Mouse (Mus musculus) ES-Bruce4 (cell line): ENCODE measurements around the gene Crnn. TPM values are rescaled to one million over a fixed set of nuclear protein-coding genes. Genes with fewer than 3 reads are reported as not detected.

Source experiments
- H3K27ac ChIP-seq: 2 replicates; pipeline ENCODE4 v1.5.1; 2012; ENCODE audit warnings: low read length, inconsistent platforms; ENCODE audit not compliant: insufficient read depth
- H3K27me3 ChIP-seq: 2 replicates; pipeline ENCODE4 v1.6.1; 2012; ENCODE audit warnings: mild to moderate bottlenecking, low read length, inconsistent platforms; ENCODE audit not compliant: control insufficient read depth, poor library complexity, insufficient read depth, severe bottlenecking
- H3K36me3 ChIP-seq: 2 replicates; pipeline ENCODE4 v1.6.1; 2012; ENCODE audit warnings: inconsistent platforms, mild to moderate bottlenecking, low read length, moderate library complexity; ENCODE audit not compliant: control insufficient read depth, poor library complexity, insufficient read depth, severe bottlenecking
- H3K4me1 ChIP-seq: one replicate; pipeline ENCODE4 v1.8.1; 2011; ENCODE audit warnings: low read length; ENCODE audit not compliant: control insufficient read depth, insufficient read depth
- H3K4me3 ChIP-seq: 2 replicates; pipeline ENCODE4 v1.5.1; 2011; ENCODE audit warnings: low read depth, mild to moderate bottlenecking, low read length
- H3K9ac ChIP-seq: 2 replicates; pipeline ENCODE4 v1.6.1; 2012; ENCODE audit warnings: low read depth, mild to moderate bottlenecking, inconsistent platforms; ENCODE audit not compliant: poor library complexity, severe bottlenecking
- H3K9me3 ChIP-seq: replicated peaks from 2 replicates; pipeline ENCODE4 v1.6.1; 2012; ENCODE audit warnings: mild to moderate bottlenecking, low read length, inconsistent platforms; ENCODE audit not compliant: control insufficient read depth, poor library complexity, insufficient read depth, severe bottlenecking
- CTCF ChIP-seq: IDR thresholded peaks from one replicate; pipeline ENCODE4 v1.8.1; 2011; ENCODE audit warnings: low read depth, low read length
- EP300 ChIP-seq: IDR thresholded peaks from 2 replicates; pipeline ENCODE4 v1.6.1; 2011; ENCODE audit warnings: low read depth, low read length; ENCODE audit not compliant: insufficient read depth
- POLR2A ChIP-seq: IDR thresholded peaks from one replicate; pipeline ENCODE4 v1.8.1; 2011; ENCODE audit warnings: low read length; ENCODE audit not compliant: insufficient read depth
- polyA plus RNA-seq: library from polyadenylated mRNA; stranded (reverse); fragments of >200 nt; gene quantifications from 2 replicates; pipeline ENCODE4 v1.2.4, GENCODE M21; 2011; ENCODE audit warnings: low read depth; ENCODE audit not compliant: missing spikeins, insufficient read depth, insufficient read length

Gene Crnn
- polyA plus RNA-seq, 1 experiment = not detected

GRCm38 (mm10) chr3:93129076-93129475 lies 15.5 kb upstream of the Crnn start:
- TF ChIP-seq POLR2A (no peak), CTCF (no peak), EP300 (no peak)
- Histone ChIP-seq H3K4me3 (no peak overlapping the region), H3K4me1 (no peaks in the 10 kb centered on the region), H3K9ac (no peak overlapping the region), H3K9me3 (no peaks in the 10 kb centered on the region), H3K27me3 (no peaks in the 10 kb centered on the region), H3K27ac (no peak overlapping the region), H3K36me3 (no peaks in the 10 kb centered on the region)

- Histone ChIP-seq H3K27me3 (no peaks in the 10 kb centered on the region), H3K36me3 (no peaks in the 10 kb centered on the region), H3K9ac (no peak overlapping the region), H3K27ac (no peak overlapping the region), H3K4me3 (no peak overlapping the region), H3K4me1 (no peaks in the 10 kb centered on the region), H3K9me3 (no peaks in the 10 kb centered on the region)
- TF ChIP-seq CTCF (peak; percentile 88), POLR2A (no peak)
These were observed 14.1 kb upstream of the Crnn start for GRCm38 (mm10) chr3:93130460-93130859.

- Histone ChIP-seq H3K4me3 (no peak overlapping the region), H3K27ac (no peak overlapping the region), H3K9ac (no peak overlapping the region), H3K9me3 (no peaks in the 10 kb centered on the region; the same call in 1 of the 2 replicates), H3K4me1 (no peaks in the 10 kb centered on the region), H3K36me3 (no peaks in the 10 kb centered on the region), H3K27me3 (no peaks in the 10 kb centered on the region)
- TF ChIP-seq CTCF (no peak), EP300 (no peak), POLR2A (no peak)
These were observed 17.9 kb downstream of the Crnn start for GRCm38 (mm10) chr3:93162502-93162901.

DNA sequence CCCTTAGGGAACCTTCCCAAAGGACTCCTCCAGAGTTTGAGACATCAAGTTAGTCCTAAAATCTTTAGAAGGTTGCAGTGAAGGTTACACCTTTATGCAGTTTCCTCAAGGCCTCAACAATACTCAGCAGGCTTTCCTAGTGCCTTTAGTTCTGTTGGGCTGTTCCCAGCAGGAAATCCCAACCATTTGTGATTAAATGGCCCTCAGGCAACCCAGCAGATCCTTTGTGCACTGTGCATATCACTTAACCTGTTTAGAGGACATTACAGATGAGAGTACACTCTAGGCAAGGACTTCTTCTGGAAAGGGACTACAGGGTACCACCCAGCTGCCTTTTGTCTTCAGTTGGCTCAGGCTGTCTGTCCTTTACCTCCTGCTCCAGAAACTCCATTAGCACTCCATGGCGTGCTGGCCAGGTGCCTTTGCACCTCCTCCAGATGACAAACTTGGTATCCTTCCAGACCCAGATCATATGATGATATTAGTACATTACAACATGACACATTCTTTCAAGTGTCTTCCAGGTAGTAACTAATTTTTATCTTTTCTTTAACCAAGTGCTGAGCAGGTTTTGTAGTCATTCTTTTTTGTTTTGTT lies 18.5 kb downstream of the Crnn start:
- Histone ChIP-seq H3K27ac (no peak overlapping the region), H3K4me1 (no peaks in the 10 kb centered on the region), H3K9ac (no peak overlapping the region), H3K4me3 (no peak overlapping the region), H3K27me3 (no peaks in the 10 kb centered on the region), H3K9me3 (peaks cover 5% of the 10 kb centered on the region), H3K36me3 (no peaks in the 10 kb centered on the region)
- TF ChIP-seq EP300 = peak; percentile 60; the same call in 1 of the 2 replicates
- no peak for TF ChIP-seq POLR2A

- no peak overlapping the region for H3K4me3 ChIP-seq
- H3K36me3 ChIP-seq = no peaks in the 10 kb centered on the region
- H3K9ac ChIP-seq = no peak overlapping the region
- H3K9me3 ChIP-seq = no peaks in the 10 kb centered on the region
- H3K27me3 ChIP-seq = no peaks in the 10 kb centered on the region
- H3K27ac ChIP-seq = no peak overlapping the region
- H3K4me1 ChIP-seq = no peaks in the 10 kb centered on the region
- no peak for TF ChIP-seq EP300
- TF ChIP-seq POLR2A = no peak
- no peak for TF ChIP-seq CTCF
These were observed 36.3 kb downstream of the Crnn start for GRCm38 (mm10) chr3:93180856-93181255.

DNA sequence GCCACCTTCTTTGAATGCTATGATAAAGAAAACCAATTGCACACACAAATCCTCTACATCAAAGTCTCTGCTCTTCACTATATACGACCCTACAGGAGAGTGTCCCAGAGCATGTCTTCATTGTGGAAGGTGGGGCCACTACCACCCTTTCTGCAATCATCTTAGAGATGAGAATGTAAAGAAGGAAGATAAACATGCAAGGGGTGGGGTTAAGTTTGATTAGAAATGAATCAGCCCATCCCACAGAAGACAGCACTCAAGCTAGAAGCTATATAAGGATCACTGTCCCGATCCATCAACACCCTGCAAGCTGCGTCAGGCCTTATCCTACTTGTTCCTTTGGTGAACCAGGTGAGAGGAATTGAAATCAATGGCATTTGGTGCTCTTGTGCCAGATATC lies 52.4 kb downstream of the Crnn start, which contains the start of gene Flg2:
Gene Flg2 (plus strand): TSS at position 301 of the 400 bp plus-strand sequence.
- H3K27ac ChIP-seq = no peak within 1 kb of the TSS
- no peak within 1 kb of the TSS for H3K4me3 ChIP-seq
- no peaks in the 10 kb centered on the region for H3K4me1 ChIP-seq
- no peak for TF ChIP-seq EP300
- no peak for TF ChIP-seq CTCF
- TF ChIP-seq POLR2A = no peak
- no peak within 1 kb of the TSS for H3K9ac ChIP-seq
- H3K27me3 ChIP-seq = no peaks in the 10 kb centered on the region
- no peaks in the 10 kb centered on the region for H3K9me3 ChIP-seq
- no peaks in the 10 kb centered on the region for H3K36me3 ChIP-seq

Other genes with a start within 250 kb of the Crnn start
- not detected in 2 replicates for gene Lce3a, start 218.6 kb upstream of the Crnn start, polyA plus RNA-seq
- not detected in 2 replicates for gene Lce3b, start 211.8 kb upstream of the Crnn start, polyA plus RNA-seq
- gene Lce3c, start 200.3 kb upstream of the Crnn start, polyA plus RNA-seq = not detected in 2 replicates
- not detected in 2 replicates for gene Lce3d, start 187.4 kb upstream of the Crnn start, polyA plus RNA-seq
- not detected in 2 replicates for gene Lce3e, start 177.7 kb upstream of the Crnn start, polyA plus RNA-seq
- not detected in 2 replicates for gene Lce3f, start 152.6 kb upstream of the Crnn start, polyA plus RNA-seq
- not detected in 2 replicates for gene Crct1, start 129.1 kb upstream of the Crnn start, polyA plus RNA-seq
- gene Lce1m, start 125.7 kb upstream of the Crnn start, polyA plus RNA-seq = not detected in 2 replicates
- gene Gm4858, start 76.0 kb upstream of the Crnn start, polyA plus RNA-seq = not detected in 2 replicates
- gene Flg2, start 52.5 kb downstream of the Crnn start, polyA plus RNA-seq = not detected in 2 replicates
- gene Flg, start 128.7 kb downstream of the Crnn start, polyA plus RNA-seq = 0.65 TPM in 1 of 2 replicates, not detected in the other
- not detected in 2 replicates for gene Hrnr, start 175.0 kb downstream of the Crnn start, polyA plus RNA-seq
- gene Rptn, start 248.9 kb downstream of the Crnn start, polyA plus RNA-seq = not detected in 2 replicates